Mouse (Mus musculus): ENCODE results near the gene 2410004B18Rik.
"Not testable (repeated sequence)": the region's sequence is repeated elsewhere in the genome, so short reads cannot be mapped to it uniquely, and the experiment has no call there.

The 2410004B18Rik gene

GRCm38 (mm10) chr3:145937505-145938404 is at the start of gene 2410004B18Rik:
2410004B18Rik (plus strand) TSS chr3:145938014.
- peak; percentile 95 for DNase-seq (ENCODE audit: low read depth, low spot score)

DNA sequence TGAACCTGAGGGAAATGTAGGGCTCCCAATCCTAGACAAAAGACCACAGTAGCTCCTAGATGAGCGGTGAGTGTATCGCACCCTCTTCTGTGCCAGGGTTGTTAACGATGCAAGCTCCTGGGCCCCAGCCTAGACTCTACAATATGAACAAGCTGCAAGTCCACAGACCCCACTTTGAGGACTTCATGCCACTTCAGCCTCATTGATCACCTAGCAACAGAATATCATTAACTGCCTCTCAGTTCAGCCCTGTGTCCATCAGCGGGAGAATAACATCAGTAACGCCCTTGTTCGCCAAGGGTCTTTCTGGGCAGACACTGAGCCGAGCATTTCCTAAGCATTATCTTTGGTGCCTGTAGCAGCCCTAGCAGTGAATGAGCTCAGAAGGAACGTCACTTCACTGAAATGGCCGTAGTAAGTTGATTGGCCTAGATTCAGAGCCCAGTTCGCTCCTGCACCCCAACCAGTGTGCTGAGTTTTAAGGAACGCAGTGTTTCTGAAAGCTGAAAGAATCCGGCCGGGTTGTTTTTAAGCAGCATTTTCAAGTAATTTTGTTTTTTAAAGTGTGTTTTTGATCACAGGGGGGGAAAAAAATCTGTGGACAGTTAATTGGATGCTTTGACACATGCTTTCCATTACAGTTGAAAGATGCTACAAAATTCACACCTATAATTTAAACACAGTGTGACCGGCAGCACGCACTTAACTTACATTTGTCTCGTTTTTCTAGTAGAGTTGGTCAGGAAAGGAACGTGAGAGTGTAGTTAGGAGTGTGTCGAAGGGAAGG is 47.3 kb upstream of the 2410004B18Rik start:
- peak; percentile 76 for DNase-seq (ENCODE audit: low read depth, low spot score)

DNA sequence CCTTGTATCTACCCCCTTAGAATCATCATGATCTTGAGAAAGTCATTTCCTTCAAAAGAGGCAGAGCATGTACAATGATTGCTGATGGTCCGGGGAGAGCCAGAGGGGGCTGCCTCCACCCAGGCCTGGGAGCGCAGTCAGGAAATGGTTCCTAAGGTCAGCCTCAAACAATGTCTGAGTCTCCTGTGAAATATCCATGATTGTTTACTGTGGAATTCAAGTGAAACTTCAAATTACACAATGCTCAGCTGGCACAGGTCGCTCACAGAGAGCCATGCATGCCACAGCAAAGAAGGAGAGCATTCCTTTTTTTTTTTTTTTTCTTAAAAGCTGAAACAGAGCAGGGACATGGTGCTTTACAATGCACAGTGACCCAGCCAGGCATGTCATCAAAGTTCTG is 45.4 kb upstream of the 2410004B18Rik start:
- no peak for DNase-seq (ENCODE audit: low read depth, low spot score)

DNA sequence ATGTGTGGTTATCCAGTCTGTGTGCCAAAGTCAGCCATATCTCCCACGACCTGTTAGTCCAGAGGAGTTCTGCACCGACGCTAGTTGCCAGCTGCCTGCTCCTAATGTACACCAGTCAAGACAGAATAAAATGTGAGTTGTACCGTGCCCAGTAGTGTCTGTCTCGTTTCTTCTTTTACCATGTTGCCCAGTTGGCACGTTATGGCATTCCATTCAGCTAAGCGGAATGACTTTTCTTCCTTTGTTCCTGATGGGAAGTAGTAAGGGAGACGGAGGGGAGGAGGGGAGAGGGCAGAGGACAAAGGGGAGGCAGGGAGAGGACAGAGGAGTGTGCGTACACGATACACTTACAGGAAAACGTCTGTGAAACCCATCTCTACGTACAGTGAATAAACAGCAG is 43.7 kb upstream of the 2410004B18Rik start:
- DNase-seq (ENCODE audit: low read depth, low spot score): no peak

DNA sequence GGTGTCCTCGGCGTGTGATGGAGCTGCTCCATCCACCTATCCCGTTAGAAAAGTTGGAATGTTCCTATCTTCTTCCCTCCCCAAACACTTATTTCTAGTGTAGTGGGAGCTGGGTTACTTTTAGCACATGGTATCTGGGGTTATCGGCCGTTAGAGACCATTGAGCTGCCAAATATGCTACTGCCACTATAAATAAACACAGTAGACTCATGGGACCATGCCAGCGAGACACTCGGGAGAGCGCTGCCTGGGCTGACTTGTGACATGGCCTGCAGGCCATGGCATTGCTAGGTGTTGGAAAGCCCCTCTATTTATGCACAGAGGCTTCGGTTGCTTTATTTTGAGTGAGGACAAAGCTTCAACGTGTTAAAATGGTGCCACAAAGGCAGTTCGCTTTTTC is 40.1 kb upstream of the 2410004B18Rik start:
- DNase-seq (ENCODE audit: low read depth, low spot score): no peak

GRCm38 (mm10) chr3:145899832-145900231 is 38.0 kb upstream of the 2410004B18Rik start:
- DNase-seq (ENCODE audit: low read depth, low spot score): no peak

DNA sequence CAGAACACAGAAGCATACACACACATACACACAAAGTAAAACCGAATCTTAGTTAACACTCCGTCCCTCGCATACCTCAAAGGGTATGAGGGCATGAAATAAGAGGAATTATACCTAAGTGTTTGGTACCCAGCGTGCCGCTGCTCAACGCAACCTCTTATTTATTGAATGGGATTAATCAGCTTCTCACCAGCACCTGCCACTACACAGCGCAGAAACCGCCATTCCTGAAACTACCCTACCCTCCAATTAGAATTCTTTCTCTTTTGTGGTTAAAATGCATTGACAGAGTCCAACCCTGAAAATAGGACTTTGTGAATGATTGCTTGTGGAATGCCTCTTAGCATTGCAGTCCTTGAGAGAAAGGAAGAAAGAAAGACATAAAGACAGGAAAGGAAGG is 34.3 kb upstream of the 2410004B18Rik start:
- DNase-seq (ENCODE audit: low read depth, low spot score): no peak

- DNase-seq (ENCODE audit: low read depth, low spot score): peak; percentile 73
Observed at GRCm38 (mm10) chr3:145904850-145905776, 32.7 kb upstream of the 2410004B18Rik start.

GRCm38 (mm10) chr3:145906582-145906981 is 31.2 kb upstream of the 2410004B18Rik start:
- DNase-seq (ENCODE audit: low read depth, low spot score): no peak

GRCm38 (mm10) chr3:145912512-145912911 is 25.3 kb upstream of the 2410004B18Rik start:
- no peak for DNase-seq (ENCODE audit: low read depth, low spot score)

DNA sequence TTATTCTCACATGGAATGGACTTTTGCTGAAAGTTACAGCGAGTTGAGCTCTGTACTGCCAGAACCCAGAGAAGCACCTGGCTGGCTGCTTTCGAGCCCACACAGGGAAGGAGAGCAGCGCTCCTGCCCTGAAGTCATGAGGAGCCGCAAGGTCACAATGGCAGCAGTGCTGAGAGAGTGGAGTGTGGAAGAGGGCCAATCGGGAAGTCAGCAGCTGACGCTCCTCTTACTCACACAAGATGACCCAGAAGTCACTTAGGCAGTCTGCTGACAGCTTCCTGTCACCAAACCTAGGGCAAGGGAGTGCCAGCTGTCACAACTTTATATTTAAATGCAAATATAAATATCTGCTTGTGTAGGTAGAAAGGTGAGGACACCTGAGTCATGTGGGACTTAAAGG is 24.6 kb upstream of the 2410004B18Rik start:
- no peak for DNase-seq (ENCODE audit: low read depth, low spot score)

DNA sequence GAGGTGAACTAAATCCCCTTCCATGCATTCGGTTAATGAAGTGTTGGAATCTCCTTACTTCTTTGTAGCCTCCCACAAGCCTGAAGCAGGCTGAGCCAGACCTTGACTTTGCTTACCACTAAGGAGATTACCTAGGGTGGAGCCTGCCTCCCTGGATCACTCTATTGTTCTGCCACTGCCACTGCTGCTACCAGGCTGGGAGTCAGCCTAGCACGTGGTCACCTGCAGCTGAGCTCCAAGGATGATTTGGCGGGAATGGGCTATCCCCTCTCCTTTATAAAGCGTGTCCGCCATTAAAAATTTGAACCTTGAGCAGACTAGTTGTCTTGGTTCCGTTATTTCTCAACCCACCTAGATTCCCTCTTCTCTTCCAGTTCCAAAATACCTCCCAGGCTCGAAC is 23.9 kb upstream of the 2410004B18Rik start:
- DNase-seq (ENCODE audit: low read depth, low spot score): not testable (repeated sequence)

DNA sequence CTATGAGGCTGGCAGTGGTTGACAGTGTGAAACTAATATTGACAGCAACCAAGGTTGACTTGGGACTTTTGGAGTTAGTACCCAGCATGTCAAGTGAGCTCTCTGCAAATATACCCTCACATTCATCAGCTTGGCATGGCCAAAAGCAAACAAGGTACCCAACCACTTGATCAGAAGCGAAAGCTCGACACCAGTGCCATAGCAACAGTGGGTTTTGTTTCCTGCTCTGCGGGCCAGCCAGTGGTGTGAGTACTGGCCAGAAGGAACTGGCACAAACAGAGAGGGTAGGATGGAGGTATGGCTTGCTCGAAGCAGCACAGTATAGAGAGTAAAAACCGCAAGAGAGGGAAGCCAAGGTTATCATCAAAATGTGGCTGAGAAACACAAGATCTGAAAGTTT is 21.4 kb upstream of the 2410004B18Rik start:
- DNase-seq (ENCODE audit: low read depth, low spot score): no peak

- DNase-seq (ENCODE audit: low read depth, low spot score): no peak
Observed at GRCm38 (mm10) chr3:145916826-145917225, 21.0 kb upstream of the 2410004B18Rik start.

GRCm38 (mm10) chr3:145922019-145922854 is 15.6 kb upstream of the 2410004B18Rik start, which contains the start of gene Bcl10:
Bcl10 (plus strand) TSS chr3:145922804.
- DNase-seq (ENCODE audit: low read depth, low spot score): no peak

DNA sequence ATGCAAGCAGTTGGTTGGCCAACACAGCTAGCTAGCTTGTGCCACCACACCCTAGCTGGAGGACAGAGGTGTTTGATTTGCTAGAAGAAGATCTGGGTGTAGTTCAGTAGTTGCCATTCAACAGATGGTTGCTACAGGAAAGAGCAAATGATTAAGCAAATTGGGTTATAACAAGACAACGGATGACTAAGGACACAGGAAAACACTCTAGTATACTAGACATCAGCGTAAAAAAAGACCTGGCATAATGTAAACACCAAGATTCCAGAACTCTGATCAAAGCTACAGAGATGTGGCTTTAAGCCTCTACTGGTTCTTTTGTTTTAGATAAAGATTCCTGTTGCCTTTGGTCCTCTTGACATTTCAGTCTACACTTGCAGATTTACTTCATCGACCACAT is 14.8 kb upstream of the 2410004B18Rik start:
- DNase-seq (ENCODE audit: low read depth, low spot score): no peak

DNA sequence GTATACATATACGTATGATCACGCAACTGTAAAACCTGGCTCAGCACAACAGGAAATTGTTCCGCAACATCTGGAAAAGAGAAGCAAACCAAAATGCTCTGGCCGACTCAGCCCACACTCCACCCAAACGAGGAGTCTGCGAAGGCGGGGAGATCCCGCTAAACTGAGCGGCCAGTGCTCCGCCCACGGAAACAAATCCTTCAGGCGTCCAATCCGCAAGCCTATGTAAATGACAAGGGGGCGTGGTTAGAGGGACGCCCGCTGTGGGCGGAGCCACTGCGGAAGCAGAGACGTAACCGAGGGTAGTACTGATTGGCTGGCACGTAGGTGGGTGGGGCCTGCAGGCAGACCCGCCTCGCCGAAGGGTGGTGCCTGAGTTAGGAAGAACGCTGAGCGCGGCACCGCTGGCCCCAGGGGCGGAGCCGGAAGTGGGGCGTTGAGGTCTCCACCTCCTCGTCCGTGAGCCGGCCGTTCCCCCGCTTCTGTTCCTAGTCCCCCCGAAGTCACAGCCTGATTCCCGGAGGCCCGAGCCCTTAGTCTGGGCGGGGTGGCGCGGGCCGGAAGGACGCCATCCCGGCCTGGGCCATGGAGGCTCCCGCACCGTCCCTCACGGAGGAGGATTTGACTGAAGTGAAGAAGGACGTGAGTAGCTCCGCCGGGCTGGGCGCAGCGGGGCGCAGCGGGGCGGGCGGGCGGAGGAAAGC is 13.8 kb upstream of the 2410004B18Rik start:
- DNase-seq (ENCODE audit: low read depth, low spot score): peak; percentile 100

GRCm38 (mm10) chr3:145924649-145925337 is 13.0 kb upstream of the 2410004B18Rik start:
- peak; percentile 42 for DNase-seq (ENCODE audit: low read depth, low spot score)

GRCm38 (mm10) chr3:145925506-145925905 is 12.3 kb upstream of the 2410004B18Rik start:
- DNase-seq (ENCODE audit: low read depth, low spot score): no peak
